Mouse (Mus musculus) common myeloid progenitor, adult 5-6 weeks (primary cell): ENCODE results near the gene Oas1g. TPM values are rescaled to one million over a fixed set of nuclear protein-coding genes. Genes with fewer than 3 reads are reported as not detected.
A peak's percentile ranks its signal among the peaks of the same experiment; 100 is the strongest.

ENCODE experiments used
- ATAC-seq: replicated peaks from 2 replicates; pipeline ENCODE4 v1.8.0; 2016; ENCODE audit warnings: low read depth, mild to moderate bottlenecking, moderate TSS enrichment, inconsistent platforms; ENCODE audit not compliant: poor library complexity, severe bottlenecking
- total RNA-seq: library from RNA; stranded (forward); fragments of 200-1000, 187-1606 nt; gene quantifications from 2 replicates; pipeline ENCODE4 v1.2.3, GENCODE M21; 2017

Oas1g gene
- total RNA-seq, 1 experiment from 2014 or later: 3.4 TPM

GRCm38 (mm10) chr5:120833335-120834280, 53.8 kb downstream of the Oas1g start:
- ATAC-seq: no peak

GRCm38 (mm10) chr5:120831031-120831430, 56.4 kb downstream of the Oas1g start:
- ATAC-seq: peak; percentile 78

Other genes starting within 250 kb of the Oas1g start
- 1.0 and 1.1 TPM in 2 replicates for gene Rasal1, start 238.8 kb downstream of the Oas1g start, total RNA-seq
- not detected in 2 replicates for gene Dtx1, start 175.7 kb downstream of the Oas1g start, total RNA-seq
- gene Oas2, start 137.8 kb downstream of the Oas1g start, total RNA-seq: 0.64 and 0.68 TPM in 2 replicates
- 1.9 and 4.8 TPM in 2 replicates for gene Oas3, start 110.0 kb downstream of the Oas1g start, total RNA-seq
- gene Oas1e, start 92.1 kb downstream of the Oas1g start, total RNA-seq: not detected in 2 replicates
- gene Oas1c, start 75.1 kb downstream of the Oas1g start, total RNA-seq: 0.78 and 3.1 TPM in 2 replicates
- not detected in 2 replicates for gene Oas1f, start 40.2 kb downstream of the Oas1g start, total RNA-seq
- gene Oas1h, start 26.2 kb downstream of the Oas1g start, total RNA-seq: not detected in 2 replicates
- 15.4 and 20.1 TPM in 2 replicates for gene Oas1a, start 19.9 kb upstream of the Oas1g start, total RNA-seq
- not detected in 2 replicates for gene Oas1d, start 26.9 kb upstream of the Oas1g start, total RNA-seq
- not detected in 2 replicates for gene Rph3a, start 122.5 kb upstream of the Oas1g start, total RNA-seq